Mouse (Mus musculus) adrenal gland, postnatal 14 days (tissue): ENCODE results near the gene Cd81. TPM values are rescaled to one million over a fixed set of nuclear protein-coding genes. Genes with fewer than 3 reads are reported as not detected.
A peak's percentile ranks its signal among the peaks of the same experiment; 100 is the strongest.

Experiments used
- DNase-seq: peaks from one replicate; pipeline ENCODE4 v3.0.0; 2021; ENCODE audit warnings: mixed read lengths
- total RNA-seq: library from RNA; stranded (reverse); gene quantifications from 2 replicates; pipeline ENCODE4 v1.2.3, GENCODE M21; 2021

The Cd81 gene
- total RNA-seq, 1 experiment from 2014 or later: 561 TPM

GRCm38 (mm10) chr7:143049331-143049730 lies 3.2 kb upstream of the Cd81 start:
- peak; percentile 38 for DNase-seq

- DNase-seq: peak; percentile 92
These were observed 2.4 kb upstream of the Cd81 start for GRCm38 (mm10) chr7:143049841-143050816.

DNA sequence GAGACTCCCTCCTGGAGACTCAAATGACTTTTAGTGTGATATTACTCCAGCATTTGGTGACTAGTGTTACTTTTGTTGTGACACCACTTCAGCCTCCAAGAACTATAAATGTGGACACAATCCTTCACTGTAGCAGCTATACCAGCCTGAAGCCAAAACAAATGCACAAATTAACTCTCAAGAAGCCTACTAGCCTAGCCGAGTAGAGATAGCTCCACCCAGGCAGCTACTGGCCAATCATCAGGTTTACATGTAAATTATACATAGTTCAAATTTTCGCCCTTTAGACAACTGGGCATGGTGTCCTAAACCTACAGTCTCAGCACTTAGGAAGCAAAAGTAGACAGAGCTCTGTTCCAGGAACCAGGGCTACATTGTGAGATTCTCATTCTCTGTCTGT lies 1.2 kb upstream of the Cd81 start:
- no peak for DNase-seq

DNA sequence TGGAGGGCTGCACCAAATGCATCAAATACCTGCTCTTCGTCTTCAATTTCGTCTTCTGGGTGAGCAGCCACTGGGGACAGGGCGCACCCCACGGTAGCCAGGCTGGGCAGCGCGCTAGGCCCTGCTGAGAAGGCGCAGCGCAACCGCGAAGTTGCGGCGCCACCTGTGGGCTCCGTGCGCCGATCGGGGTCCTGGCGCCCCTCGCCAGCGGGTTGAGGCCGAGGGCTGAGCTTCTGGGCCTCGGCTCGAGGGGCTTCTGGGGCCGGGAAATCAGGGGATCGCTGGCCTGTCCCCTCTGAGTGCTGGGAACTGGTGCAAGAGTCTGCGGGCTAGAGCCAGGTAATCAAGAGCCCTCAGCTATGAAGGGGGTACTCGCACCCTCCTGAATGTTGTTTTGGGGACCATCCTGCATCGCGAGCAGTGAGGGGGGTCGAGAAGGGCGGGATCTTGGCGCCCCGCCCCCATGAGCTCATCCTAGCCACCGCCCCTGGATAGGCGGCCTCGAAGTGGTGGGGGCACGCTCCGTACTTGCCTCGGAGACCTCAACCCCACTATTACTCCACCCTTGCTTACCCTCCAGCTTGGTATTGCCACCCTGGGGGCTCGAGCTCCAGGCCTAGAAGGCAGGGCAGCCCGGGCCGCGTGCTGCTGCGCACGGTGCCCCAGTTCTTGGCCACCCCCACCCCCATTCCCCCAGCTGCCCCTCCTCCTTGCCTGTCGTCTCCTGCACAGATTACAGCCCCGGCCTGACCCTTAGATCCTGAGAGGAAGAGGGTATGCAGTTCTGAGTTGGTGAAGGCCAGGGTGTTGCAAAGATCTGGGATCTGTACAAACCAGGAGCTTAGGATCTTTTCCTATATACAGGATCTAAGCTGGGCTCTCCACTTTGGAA lies 715 bp downstream of the Cd81 start:
- peak; percentile 84 for DNase-seq

DNA sequence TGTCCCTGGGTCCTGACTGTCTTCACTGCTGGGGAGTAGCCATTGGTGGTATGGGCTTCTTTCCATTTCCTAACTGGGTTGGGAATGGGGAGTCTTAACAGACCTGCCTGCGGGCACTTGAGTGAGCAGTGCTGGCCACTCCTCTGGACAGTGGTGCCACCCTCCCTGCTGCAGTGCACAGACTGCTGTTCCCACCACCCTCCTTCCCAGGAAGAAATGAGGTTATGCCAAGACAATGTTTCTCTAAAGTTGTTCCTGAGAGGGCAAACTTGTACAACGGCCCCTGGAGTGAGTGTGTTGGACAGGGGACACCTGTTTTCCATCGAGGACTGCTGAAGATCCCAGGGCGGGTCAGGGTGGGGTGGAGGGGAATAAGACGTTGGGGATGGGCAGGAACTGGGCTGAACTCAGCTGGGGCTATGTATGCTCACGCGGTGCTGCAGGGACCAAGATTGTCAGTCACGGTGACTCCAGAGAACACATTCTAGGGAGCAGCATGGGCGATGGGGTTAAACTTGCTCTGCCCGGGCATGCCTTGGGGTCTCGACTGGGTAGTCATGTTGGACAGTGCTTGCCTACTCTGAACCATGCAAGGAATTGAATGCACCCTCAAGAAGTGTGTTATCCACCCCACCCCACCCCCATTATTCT lies 1.5 kb downstream of the Cd81 start:
- DNase-seq: peak; percentile 40

DNA sequence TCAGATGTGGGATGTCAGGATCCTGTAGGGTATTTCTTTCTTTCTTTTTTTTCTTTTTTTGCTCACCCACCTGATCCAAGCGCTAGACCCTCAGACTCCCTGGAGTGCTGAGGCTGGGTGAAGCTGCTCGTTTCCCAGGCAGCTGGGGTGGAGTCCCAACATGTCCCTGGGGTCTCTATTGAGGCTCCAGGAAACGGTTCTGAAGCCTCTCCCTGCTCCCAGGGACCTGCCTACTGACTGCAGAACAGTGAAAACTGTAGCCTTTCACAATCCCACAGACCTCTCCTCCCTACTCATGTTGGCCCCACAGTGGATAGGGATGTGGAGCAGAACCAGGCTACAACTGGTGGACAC lies 2.0 kb downstream of the Cd81 start:
- no peak for DNase-seq

GRCm38 (mm10) chr7:143055001-143055400 lies 2.5 kb downstream of the Cd81 start:
- no peak for DNase-seq

- no peak for DNase-seq
These were observed 3.1 kb downstream of the Cd81 start for GRCm38 (mm10) chr7:143055499-143056186.

- DNase-seq: no peak
These were observed 4.5 kb downstream of the Cd81 start for GRCm38 (mm10) chr7:143057023-143057422.

- no peak for DNase-seq
These were observed 5.2 kb downstream of the Cd81 start for GRCm38 (mm10) chr7:143057667-143058220.

DNA sequence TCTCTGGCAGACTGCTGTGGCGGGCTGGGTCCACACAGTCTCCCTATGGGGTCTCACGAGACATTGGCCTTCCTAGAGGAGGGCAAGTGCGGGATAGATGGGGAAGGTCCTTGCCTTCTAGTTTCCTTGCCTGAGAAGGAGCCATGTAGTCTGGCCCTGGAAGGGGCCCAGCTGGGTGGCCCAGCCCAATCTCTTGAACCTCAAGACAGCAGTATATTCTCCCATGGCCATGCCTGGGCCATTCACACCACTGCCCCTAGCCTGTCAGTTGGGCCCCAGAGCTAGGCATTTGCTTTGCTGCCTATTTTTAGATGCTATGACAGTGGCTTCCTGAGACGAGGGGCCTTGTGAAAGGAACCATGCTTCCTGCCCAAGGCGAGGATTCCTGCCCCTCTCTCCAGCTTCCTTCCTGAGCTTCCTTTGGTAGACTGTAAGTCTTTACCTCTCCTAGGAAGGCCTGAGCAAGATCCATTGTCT lies 5.7 kb downstream of the Cd81 start:
- DNase-seq: peak; percentile 43

DNA sequence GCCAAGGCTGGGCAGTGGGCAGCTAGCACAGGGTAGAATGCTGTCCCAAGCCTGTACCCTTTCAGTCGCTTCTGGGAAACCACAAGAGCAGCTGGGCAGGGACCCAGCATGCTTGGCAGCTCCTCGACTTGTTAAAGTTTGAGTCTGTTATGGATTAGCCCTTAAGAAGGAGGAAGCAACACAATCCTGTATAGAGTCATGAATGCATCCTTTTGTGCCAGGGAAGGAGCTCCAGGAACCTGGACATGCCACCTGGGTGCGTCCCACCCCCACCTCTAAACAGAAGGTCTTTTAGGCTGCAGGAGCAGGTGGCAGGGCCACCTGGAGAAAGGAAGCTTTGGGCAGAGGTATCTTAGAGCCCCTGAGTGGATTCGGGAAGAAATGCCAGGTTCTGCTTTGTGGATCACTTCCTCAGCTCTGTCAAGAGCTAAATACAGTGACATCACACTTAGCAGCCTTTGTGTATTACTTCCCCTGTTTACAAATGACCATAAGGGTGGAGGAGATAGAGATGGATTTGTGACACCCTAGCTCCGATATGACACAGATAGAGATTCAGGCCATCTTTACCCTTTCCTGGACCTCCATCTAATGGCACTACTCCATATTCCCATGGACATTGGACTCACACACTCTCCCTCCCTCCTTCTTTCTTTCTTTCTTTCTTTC lies 6.8 kb downstream of the Cd81 start:
- no peak for DNase-seq

DNA sequence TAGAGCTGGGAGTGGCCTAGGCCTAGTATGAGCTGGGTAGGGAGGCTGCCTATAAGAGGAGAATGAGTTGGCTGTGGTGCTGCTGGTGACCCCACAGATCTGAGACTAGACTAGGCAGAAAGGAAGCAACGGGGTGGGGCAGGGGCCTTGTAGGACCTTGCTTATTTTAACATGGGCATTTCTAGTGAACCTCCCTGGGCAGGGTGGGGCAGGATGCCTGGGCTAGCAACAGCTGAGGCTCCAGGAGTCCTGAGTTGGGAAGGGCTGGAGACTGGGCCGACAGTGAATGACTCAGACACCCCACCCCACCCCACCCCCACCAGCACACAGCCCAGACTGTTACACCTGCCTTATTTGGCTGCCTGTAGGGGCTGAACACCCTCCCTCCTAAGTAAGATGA lies 10.2 kb downstream of the Cd81 start:
- DNase-seq: no peak

- no peak for DNase-seq
These were observed 11.7 kb downstream of the Cd81 start for GRCm38 (mm10) chr7:143064226-143064625.

DNA sequence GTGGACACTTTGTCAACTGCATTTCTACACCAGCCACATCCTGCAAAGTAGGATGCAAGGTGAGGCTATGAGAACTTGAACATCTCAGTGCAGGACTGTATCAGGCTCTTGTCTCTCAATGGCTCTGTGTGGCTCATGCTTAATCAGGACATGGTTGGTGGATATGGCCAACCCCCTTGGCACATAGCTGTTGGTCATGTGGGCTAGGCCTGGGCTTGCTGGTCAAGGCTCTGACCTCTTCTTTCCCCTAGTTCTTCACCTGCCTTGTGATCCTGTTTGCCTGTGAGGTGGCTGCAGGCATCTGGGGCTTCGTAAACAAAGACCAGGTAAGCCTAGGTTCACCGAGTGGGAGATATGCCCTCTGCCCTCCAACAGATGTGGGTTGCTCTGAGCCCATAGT lies 13.2 kb downstream of the Cd81 start:
- no peak for DNase-seq

DNA sequence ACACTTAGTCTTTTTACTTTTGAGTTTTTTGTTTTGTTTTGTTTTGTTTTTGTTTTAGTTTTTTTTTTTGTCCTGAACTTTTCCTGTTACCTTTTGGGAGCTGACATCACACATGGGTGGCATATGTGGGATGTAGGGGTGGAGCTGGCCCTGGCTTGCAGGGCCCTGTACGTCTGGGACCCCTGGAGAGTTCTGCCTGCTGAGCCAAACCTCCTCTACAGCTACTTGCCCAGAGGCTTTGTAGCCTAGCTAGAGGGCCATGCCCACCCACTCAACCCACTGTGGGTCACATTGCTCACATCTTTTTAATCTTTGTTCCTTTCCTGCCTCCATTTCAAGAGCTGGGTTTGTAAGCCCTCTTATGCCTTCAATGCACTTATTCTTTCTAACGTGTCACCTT lies 14.9 kb downstream of the Cd81 start:
- DNase-seq: no peak

DNA sequence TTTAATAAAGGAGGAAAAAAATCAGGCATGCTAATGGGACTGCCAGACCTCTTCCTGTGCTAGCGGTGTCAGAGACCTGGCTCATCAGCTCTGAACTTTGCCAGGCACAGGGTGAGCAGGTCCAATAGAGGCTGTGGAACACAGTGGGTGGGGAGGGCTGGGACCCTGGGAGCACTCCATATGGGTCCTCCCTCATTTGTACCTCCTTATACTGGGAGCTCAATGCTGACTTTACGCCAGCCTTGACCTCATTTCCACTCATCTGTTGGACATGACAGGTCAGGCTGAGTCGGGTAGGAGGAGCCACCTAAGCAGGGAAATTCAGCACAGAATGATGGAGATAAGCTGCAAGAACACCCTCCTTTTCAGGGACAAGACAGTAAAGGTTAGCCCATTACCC lies 15.4 kb downstream of the Cd81 start:
- DNase-seq: peak; percentile 45

GRCm38 (mm10) chr7:143068316-143068881 lies 15.9 kb downstream of the Cd81 start:
- peak; percentile 69 for DNase-seq

DNA sequence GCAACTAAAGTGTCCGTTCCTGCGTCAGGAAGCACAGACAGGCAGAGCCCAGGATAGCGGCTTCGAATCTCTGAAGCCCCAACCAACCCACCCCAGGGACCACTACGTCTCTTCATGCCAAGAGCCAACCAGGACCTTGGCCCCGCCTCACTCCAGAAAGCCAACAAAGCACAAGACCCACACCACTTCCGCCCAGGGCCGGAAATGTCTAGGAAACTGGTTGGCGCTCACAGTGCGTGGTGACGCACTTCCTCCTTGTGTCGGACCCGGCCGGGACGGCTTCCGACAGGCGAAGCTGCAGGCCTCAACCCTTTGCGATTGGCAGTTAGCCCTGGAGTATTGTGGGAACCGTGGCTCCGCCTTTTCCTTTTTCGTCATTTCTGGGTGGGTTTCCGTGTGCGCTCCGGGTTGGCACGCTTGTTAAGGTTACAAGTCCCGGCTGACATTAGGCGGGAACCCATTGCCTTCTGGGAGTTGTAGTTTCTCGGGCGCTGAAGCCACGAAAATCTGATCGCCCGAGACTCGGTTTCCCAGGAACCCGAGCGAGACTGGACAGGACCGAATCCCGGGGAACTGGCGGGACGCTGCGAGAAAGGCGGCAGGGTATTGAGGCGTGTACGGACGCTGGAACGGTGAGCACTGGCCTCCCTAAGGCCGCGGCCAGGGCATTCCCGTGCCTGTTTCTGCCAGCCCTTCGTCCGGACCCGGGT lies 16.5 kb downstream of the Cd81 start, which contains the start of gene Tssc4:
Tssc4 (plus strand) TSS at position 368 of the 710 bp plus-strand sequence.
- peak; percentile 97 for DNase-seq
